Mouse (Mus musculus) telencephalon, adult 2 months (tissue): ENCODE measurements around the gene Etv4.
A peak's percentile ranks its signal among the peaks of the same experiment; 100 is the strongest.

Experiments used
- DNase-seq: peaks from one replicate; pipeline ENCODE4 v3.0.0-alpha.2; 2011; ENCODE audit warnings: low read depth, low spot score

Etv4 gene

DNA sequence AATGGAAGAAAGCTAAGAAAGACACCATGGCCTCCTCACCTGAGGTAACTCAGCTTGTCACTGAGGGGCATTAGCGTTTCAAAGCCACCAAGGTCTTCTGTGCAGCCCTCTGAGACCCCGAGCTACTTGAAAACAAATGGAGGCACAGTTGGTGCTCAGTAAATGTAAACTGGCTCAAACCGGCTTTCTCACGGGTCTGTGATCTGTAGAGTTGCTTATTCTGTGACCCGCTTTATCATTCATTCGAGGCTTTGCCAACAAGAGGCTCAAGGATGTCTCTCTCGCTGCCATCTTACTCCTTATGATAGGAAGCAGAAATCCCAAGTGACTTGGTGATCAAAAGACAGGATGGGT lies 658 bp upstream of the Etv4 start:
- DNase-seq, result no peak

DNA sequence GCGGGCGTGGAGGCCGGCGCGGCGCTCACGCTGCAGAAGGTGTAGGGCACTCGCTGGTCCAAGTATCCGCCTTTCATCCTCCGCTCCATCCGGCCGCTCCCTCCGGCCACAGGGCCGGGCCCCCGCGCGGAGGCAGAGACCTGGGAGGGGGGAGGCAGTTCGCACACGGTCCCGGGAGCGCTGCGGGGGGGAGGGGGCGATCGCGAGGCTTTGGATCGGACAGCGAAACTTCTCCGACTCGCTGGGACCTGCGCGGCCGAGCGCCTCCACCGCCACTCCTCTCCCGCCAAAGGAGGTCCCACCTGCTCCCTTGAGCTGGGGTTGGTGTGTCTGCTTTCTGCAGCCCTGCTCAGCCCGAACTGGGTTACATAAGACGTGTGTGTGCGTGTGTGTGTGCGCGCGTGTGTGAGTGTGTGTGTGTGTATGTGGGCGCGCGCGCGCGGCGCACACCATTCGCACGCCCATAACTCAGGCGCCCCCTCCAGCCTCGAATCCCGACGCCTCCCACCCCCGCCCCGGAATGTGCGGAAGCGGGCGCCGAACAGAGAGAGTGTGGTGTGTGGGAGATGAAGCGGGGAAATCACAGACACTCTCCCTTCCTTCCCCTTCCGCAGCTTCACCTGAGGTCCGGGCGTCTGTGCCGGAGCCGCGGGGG lies 556 bp downstream of the Etv4 start:
- no peak for DNase-seq

DNA sequence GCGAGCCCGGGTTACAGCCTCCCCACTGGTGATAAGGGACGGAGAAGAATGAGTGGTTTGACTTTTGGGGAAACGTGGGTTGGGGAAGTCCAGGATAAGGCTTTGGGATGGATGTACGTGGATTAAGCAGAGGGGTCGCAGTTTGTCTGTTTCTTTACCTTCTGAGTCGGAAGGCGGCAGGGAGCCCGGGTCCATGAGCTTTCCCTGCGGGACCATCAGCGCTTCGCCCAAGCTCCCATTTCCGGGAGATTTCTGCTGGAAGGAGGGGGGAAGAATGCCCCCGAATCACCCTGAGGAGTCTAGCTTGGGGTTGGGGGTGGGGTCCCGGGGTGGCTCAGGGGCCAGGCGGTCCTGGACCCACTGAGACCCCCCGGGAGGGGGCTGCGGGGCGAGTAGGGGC lies 1.1 kb downstream of the Etv4 start:
- DNase-seq, result no peak

DNA sequence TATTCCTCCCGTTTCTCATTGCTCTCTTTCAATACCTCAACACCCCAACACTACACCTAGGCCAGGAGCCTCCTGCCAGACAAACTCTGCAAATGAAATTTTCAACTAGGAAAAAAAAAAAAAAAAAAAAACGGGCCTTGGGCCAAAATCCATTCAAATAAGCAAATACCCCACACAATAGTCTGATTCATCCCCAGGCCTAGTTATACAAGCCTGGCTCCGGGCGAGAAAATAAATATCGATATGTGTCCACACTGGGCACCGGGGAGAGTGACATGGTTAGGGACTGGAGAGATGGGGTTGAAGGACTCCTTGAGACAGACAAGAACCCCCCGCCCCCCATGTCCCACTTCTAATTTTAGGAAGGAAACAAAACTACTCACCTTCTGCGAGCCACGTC lies 1.6 kb downstream of the Etv4 start:
- DNase-seq, result no peak

DNA sequence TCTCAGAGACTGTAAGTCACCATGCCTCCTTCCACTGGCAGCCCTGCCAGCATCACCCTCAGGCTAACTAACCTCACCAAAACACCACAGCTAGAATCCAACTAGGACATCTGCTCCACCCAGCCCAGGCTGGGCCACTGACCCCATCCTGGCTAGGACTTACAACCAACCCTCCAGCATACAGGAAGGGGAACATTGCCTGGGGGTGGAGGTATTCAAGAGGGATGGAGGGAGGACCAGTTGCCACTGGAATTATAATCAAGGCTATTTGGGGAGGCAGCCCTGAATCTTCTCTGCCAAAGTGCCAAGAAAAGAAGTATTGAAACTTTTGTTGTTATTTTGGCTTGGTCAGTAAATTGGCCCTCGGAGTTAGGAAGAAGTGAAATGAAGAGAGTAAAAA lies 2.0 kb downstream of the Etv4 start:
- DNase-seq, result no peak

DNA sequence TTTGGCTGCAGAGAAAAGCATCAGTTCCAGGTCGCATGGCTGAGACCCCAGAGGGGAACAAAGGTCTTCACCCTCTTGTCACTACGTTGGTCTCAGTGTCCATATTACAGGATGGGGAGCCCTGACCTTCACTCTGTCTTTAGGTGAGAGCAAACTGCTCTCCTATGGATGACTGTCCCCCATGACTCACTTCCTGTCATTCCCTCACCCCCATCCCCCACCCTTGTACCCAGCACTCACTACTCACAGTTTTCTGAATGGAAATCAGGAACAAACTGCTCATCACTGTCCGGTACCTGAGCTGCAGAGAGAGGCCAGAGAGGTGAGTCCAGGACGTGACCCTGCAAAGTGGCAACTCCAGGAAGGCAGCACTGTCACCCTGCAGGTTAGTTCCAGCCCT lies 8.3 kb downstream of the Etv4 start:
- DNase-seq, result no peak

DNA sequence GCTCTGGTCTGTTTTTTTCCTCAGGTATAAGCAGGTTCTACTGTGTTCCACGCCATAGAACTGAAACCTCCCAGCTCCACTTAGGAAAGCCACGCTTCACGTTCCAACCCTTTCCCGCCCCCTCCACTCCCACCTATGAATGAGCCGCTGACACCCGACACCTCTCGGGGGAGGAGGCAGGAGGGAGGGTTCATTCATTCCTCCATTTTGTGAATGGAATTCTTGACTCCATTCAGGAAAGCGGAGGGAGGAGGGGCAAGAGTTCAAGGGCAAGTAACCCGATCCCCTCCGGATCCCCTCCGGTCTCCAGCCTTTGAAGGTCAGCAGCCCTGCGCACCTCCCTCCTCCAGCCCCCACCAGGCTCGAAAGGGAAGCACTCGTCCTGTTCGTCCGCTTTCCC lies 12.7 kb downstream of the Etv4 start:
- DNase-seq, result no peak

DNA sequence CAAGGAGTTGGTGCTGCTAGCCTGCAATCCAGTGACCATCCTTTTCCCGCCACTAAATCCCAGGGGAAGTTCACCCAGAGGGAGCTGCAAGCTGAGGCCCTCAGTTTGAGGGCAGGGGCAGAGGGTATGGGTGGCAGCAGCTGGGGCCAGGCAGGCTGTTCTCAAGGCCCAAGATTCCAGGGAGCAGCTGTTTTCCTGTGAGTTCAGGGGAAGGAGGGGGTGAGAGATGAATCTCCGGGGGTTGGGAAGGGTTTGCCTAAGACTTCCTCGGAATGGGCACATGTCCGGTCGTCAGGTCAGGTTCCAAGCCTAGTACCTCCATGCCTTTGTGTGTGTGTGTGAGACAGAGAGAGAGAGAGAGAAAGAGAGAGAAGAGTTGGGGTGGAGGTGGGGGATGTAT lies 13.1 kb downstream of the Etv4 start:
- DNase-seq, result no peak

DNA sequence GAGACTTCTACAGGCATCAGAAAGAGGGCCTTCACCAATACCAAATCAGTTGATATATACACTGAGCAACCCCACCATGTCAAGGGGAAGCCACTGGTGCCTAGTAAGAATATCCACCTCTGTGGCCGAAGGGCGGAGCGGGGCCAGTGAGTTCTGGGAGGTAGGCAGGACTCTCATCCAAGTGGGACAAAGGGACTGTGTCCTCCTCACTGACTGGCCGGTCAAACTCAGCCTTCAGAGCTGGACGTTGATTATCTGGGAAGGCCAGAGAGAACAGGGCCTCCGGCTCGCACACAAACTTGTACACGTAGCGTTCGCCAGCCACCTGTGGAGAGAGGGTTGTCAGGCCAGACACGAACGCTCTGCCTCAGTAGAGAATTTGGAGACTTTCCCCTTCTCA lies 14.9 kb downstream of the Etv4 start:
- no peak for DNase-seq

DNA sequence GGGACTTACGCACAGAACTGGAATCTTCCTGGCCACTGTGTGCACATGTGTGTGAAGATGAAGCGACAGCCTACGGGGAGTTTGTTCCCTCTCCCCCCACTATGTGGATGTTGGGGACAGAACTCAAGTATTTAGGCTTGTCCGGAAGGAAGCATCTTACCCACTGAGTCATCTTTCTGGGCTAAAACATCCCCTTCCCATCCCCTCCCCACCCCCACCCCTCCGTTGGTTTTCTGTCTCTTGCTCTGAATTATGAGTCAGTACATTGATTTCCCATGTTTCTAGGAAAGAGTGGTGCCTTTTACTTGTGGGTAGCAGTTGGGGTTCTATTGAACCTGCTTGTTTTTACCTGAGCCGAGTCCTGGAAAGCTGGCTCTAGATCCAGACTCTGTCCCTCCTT lies 16.4 kb downstream of the Etv4 start:
- DNase-seq, result no peak

DNA sequence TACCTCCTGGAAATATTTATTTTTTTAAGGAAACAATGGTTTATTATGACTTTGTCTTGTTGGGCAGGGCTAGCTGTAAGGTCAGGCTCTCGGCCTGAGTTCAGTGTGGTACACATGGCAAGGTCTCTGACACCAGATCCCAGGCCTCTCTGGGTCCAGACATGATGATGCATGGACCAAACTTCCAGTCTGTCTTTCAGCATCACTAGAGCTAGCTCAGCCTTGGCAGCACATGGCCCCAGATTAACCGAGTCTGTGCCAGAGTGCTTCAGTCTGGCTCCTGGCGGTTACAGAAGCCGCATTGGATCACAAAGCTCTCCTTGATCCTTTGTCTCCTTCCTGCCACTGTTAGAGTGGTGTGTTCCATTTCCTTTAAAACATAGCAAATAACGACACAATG lies 17.8 kb downstream of the Etv4 start:
- no peak for DNase-seq

DNA sequence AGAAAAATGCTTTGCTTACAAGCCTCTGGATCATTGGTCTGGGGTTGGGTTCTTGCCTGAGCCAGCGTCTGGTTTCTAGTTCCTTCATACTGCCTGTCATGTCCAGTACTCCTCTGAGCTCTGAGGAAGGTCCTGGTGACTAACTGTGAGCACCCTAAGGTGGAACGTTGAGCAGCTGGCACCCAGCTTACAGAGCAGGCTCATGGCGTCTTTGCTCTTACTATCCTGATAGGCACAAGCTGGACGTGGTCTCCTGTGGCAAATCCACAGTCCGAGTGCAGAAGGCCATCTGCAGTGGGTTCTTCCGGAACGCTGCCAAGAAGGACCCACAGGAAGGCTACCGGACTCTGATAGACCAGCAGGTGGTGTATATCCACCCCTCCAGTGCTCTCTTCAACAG lies 20.6 kb downstream of the Etv4 start:
- no peak for DNase-seq

DNA sequence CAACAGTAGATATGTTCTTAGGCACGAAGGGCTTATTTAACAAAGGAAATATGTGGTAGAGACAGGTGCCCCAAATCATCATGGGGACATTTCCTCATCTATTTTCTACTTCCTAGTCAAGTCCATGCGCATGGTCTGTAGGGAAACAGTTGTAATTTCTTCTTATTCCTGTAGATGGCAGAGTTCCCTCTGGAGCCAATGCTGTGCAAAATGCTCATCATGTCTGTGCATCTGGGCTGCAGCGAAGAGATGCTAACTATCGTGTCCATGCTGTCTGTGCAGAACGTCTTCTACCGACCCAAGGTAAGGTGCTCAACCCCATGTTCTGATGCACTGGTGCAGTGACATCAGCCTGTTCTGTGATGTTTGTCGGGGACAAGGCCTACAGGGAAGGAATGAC lies 21.4 kb downstream of the Etv4 start:
- DNase-seq, result no peak

DNA sequence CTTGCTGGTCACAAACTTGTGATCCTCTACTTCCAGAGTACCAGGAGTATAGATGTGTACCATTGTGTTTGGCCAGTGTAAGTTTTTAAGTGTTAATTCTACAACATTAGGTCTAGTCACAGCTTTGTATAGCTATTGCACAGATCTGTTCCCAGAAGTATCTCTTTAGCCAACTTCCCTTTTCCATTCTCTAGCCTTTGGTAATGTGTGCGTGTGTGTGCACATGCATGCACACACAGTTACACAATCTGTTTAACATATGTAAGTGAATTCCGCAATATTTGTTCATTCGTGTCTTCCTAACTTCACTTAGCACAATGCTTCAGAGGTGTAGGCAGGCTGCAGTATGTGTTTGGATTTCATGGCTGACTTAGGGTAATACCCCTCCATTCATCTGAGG lies 25.6 kb downstream of the Etv4 start:
- no peak for DNase-seq

DNA sequence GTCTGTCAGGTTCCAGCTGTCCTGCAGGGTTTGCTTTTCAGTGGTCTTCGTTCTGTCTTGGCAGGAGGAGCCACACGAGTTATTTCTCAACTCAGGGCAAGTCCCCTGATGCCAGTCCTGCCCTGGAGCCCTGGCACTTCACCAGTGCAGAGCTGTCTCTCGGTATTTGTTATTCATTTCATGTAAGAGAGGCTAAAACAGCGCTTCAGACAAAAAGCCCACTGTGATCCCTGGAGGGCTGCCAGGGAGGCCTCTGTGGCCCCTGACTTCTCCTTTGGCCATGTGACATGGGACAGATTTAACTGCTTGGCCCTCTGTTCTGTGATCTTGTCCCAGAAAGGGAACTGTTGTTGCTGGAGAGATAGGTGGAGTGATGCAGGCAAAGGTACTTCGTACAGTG lies 26.7 kb downstream of the Etv4 start:
- DNase-seq, result peak; percentile 26

DNA sequence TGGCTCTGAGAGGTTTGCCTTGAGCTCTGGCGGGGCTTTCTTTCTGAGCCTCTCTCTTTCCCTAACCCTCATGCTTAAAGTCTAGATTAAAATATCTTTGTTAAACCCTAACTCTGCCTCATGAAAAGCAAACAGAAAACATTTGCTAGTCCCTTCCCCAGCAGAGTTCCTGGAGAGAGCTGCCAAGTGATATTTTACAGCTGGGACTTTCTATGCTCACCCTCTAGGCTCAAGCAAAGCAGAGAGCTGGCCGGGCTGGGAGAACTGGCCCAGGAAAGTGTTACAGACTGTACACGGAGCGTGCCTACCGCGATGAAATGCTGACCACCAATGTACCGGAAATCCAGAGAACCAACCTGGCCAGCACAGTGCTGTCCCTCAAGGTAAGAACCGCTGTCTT lies 27.8 kb downstream of the Etv4 start:
- no peak for DNase-seq

DNA sequence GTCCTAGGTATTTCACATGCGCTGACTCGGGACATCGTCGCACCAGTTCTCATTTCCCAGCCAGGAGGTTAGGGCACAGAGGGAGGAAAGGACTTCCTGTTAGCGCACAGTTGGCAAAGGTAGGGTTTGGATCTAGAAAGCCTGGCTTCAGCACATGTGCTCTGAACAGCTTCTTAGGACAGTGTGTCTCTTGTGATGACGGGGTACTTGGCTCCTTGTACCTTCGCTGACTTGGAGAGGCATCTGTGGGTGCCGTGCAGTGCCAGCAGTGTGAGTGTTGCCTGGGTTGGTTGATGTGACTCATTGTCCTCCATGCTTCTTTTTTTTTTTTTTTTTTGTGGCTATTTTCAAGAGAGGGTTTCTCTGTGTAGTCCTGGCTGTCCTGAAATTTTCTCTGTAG lies 28.6 kb downstream of the Etv4 start:
- peak; percentile 35 for DNase-seq

DNA sequence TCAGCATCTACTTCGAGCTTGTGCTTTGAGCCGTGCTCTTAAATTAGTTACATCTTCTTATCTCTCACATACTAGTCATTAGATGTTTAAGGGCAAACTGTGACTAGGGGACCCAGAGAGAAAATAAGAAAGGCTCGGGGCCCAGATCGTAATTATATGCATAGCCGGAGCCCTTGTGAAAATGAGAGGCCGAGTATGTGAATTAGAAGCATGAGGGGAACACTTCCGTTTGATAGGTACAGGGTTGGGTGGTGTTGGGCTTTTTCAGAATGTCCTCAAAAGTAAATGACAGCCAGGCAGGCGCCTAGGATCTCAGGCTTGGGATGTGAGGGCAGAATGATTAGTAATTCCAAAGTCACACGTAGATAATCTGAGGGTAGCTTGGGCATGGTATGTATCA lies 51.6 kb downstream of the Etv4 start:
- DNase-seq, result no peak

DNA sequence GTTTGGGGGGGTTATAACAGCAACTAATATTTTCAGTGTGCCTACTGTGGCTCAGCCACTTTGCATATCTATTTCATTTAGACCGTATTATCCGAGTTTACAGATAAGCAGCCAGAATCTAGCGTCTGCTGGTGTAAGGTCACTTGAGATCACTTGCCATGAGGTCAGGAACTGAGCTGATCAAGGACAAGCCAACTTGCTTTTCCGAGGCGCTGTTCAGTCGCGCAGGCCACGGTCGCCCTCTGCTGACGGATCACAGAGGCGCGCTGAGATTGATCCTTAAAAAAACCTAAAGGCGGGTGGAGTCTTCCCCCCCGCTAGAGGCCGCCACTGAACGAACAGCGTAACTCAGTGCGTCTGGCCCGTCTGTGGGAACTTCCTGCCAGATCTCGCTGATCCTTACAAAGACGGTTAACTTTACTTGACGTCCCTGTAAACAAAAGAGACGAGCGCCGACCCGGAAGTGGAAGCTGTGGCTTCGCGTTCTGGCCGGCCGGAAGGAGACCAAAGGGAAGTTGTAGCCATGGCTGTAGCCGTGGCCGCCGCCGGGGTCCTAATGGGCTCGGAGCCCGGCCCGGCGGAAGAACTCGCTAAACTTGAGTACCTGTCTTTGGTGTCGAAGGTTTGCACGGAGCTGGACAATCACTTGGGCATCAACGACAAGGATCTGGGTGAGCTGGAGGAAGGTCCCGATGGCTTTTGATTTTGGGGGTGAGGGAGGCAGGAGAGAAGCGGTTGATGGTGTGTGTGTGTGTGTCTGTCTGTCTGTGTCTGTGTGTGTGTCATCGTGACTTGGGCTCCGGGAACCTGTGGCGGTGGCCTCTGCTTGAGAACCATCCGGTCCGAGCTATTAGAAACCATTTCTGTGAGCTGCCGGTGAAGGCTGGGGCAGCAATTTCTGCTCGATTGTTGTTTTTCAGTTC lies 52.4 kb downstream of the Etv4 start, which contains the start of gene Dhx8:
Gene Dhx8 (plus strand): TSS at position 402 of the 923 bp plus-strand sequence.
- peak; percentile 99 for DNase-seq

DNA sequence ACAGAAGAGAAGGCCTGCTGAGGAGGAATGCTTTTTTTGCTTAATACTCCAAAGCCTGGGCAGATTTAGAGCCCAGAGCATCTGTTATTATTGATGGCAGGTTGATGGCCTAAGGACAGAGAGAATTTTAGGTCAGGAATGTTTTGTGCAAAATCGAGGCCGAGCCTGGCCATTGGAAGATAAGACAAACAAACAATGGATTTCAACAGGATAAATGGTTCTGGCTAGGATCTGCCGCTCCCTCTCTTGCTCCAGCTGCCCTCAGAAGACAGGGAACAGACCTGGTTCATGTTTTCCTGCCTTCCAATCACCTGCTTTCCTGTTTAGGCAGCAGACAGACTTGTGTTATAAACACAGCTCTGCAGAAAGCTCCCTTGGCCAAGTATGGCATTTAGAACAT lies 55.9 kb downstream of the Etv4 start:
- no peak for DNase-seq

DNA sequence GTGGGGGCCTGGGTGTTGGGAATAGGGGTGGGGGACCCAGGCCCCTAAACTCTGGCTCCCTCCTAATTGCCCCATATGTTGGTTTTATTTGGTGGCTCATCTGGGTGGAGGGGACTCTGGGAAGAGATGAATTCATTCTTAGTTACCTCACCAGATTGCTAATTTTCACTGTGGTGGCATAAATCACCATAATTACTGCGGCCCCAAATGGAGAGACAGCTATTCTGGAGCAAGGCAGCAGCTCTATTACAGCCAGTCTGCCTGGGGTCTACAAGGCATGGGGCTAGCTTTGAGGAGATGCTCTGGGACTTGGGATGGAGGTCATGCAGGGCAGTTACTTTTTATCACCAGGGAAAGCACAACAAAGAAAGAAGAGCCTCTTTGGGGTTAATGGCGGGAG lies 58.4 kb downstream of the Etv4 start:
- no peak for DNase-seq

DNA sequence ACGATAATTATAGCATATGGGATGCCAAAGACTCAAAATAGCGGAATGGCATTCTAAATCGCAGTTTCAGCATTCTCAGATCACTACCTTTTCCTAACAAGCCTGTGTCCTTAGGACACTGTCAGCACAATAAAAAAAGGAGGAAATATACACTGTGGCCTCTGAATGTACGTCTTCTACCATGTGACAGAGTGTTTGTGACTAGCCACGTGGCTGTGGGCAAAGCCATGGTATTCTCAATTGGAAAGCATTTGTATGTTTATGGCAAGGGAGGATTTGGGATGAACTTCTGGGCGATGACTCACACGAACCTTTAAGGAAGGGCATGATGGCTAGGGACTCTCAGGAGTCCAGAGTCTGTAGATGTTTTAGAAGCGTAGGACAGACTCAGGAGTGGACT lies 60.1 kb downstream of the Etv4 start:
- no peak for DNase-seq

DNA sequence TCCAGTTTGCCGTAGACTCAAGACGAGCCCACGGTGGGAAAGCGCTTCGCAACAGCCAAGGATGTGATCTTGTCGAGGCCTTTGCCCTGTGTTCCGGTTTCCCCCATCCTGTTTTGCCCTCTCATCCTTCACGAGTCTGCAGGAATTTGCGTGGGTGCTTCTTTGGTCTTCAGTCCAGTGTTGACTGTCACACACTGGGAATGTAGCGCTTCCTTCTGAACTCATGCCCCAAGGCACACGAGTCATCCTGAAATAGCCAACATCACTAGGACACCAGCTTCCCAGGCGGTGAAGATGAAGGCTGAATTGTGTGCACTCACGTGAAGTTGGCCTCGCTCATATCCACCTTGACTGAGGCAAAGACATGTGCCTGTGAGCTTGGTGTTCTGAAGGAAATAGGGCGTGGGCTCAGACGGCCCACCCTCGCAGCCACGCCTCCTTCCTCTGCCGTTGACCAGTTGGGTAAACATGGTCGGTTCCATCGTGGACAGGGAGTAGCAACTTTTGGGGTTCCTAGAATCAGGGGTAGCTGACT lies 65.1 kb downstream of the Etv4 start:
- DNase-seq, result no peak
